Comparison of ENCODE assay signal across 22 mouse cellular contexts in the genomic region with DNA sequence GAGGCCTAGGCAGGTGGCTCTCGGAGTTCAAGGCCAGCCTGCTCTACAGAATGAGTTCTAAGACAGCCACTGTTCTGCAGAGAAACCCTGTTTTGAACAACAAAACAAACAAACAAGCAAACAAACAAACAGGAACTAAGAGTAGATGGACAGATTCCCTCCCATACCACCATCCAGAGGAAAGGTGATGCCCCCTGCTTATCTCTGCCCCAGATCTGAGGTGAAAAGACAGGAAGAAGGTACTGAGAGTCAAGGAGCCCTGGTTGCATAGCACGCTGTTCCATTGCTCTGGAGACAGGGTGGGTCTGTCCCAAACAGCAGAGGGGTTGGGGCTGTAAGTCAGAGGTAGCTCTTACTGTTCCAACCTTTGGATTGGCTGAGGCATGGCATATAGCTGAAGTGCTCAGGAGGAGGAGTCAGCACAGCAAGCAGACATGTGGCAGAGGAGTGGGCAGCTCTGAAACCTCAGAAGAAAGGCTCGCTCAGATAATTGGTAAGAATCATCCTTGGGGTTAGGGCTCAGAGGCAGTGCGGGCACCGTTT. TPM values are rescaled to one million over a fixed set of nuclear protein-coding genes. Genes with fewer than 3 reads are reported as not detected.
DNase-seq lines count a peak whose midpoint lies in the region; ATAC-seq lines count a peak whose summit lies in the region.
"Had no signal": no experiment of that assay in that cellular context is flagged by ENCODE, and none has a peak within 500 bp of the region (broad histone marks: within the 10 kb centered on the region; RNA-seq: fewer than 3 reads in every experiment).

A gene (plus strand): TSS at position 419 of the 543 bp plus-strand sequence.

- 68% methylated on average over 5 of the region's 5 CpGs for WGBS in embryonic facial prominence, embryonic 14.5 days
- WGBS in embryonic facial prominence, embryonic 10.5 days: 83% methylated on average over 5 of the region's 5 CpGs
- 65% methylated on average over 5 of the region's 5 CpGs for WGBS in liver, embryonic 12.5 days (ENCODE audit: insufficient replicate concordance)

- no peak for ATAC-seq in embryonic facial prominence, embryonic 14.5 days (ENCODE audit: low read depth)
- ATAC-seq in liver, embryonic 12.5 days: no peak
- ATAC-seq: forebrain, embryonic 13.5 days; intestine, postnatal 0 days had no signal

- H3K4me2 ChIP-seq in embryonic facial prominence, embryonic 14.5 days (ENCODE audit: low read depth, low read length): no peak within 1 kb of the TSS
- H3K4me2 ChIP-seq in liver, embryonic 12.5 days: no peak within 1 kb of the TSS
- H3K4me2 ChIP-seq: embryonic facial prominence, embryonic 13.5 days; forebrain, embryonic 13.5 days; heart, embryonic 11.5 days; heart, embryonic 15.5 days; hindbrain, embryonic 14.5 days had no signal

- no peaks in the 10 kb centered on the region for H3K4me1 ChIP-seq in embryonic facial prominence, embryonic 14.5 days (ENCODE audit: control insufficient read depth, insufficient read depth, low read length)
- no peaks in the 10 kb centered on the region for H3K4me1 ChIP-seq in embryonic facial prominence, embryonic 10.5 days
- H3K4me1 ChIP-seq in liver, embryonic 12.5 days: no peaks in the 10 kb centered on the region
- H3K4me1 ChIP-seq: embryonic facial prominence, embryonic 13.5 days; forebrain, embryonic 13.5 days; heart, embryonic 15.5 days; hindbrain, embryonic 10.5 days had no signal

- no peaks in the 10 kb centered on the region for H3K36me3 ChIP-seq in embryonic facial prominence, embryonic 14.5 days (ENCODE audit: control insufficient read depth, insufficient read depth, low read length)
- no peaks in the 10 kb centered on the region for H3K36me3 ChIP-seq in embryonic facial prominence, embryonic 10.5 days (replicated peaks)
- no peaks in the 10 kb centered on the region for H3K36me3 ChIP-seq in liver, embryonic 12.5 days
- H3K36me3 ChIP-seq: embryonic facial prominence, embryonic 13.5 days; heart, embryonic 15.5 days; hindbrain, embryonic 10.5 days had no signal

- H3K27ac ChIP-seq in embryonic facial prominence, embryonic 14.5 days (replicated peaks; ENCODE audit: low read depth, low read length): no peak within 1 kb of the TSS
- H3K27ac ChIP-seq in embryonic facial prominence, embryonic 10.5 days (replicated peaks): no peak within 1 kb of the TSS
- H3K27ac ChIP-seq in liver, embryonic 12.5 days: no peak within 1 kb of the TSS
- H3K27ac ChIP-seq: embryonic facial prominence, embryonic 13.5 days; forebrain, embryonic 13.5 days; gastrocnemius, adult 2 months; heart, embryonic 15.5 days; hindbrain, embryonic 10.5 days; hindbrain, embryonic 14.5 days had no signal

- H3K9me3 ChIP-seq in embryonic facial prominence, embryonic 14.5 days (ENCODE audit: control insufficient read depth, low read length): no peaks in the 10 kb centered on the region
- H3K9me3 ChIP-seq in embryonic facial prominence, embryonic 10.5 days: no peaks in the 10 kb centered on the region
- no peaks in the 10 kb centered on the region for H3K9me3 ChIP-seq in liver, embryonic 12.5 days (replicated peaks)
- H3K9me3 ChIP-seq: embryonic facial prominence, embryonic 13.5 days; forebrain, embryonic 13.5 days; heart, embryonic 15.5 days; hindbrain, embryonic 10.5 days had no signal

- no peaks in the 10 kb centered on the region for H3K27me3 ChIP-seq in embryonic facial prominence, embryonic 14.5 days (replicated peaks; ENCODE audit: control insufficient read depth, insufficient read depth, low read length)
- no peaks in the 10 kb centered on the region for H3K27me3 ChIP-seq in embryonic facial prominence, embryonic 10.5 days (replicated peaks; ENCODE audit: low read depth, poor library complexity, severe bottlenecking)
- H3K27me3 ChIP-seq in liver, embryonic 12.5 days (replicated peaks): no peaks in the 10 kb centered on the region
- H3K27me3 ChIP-seq: embryonic facial prominence, embryonic 13.5 days; forebrain, embryonic 13.5 days; heart, embryonic 15.5 days had no signal

- H3K9ac ChIP-seq in embryonic facial prominence, embryonic 14.5 days (ENCODE audit: low read depth, low read length): no peak within 1 kb of the TSS
- no peak within 1 kb of the TSS for H3K9ac ChIP-seq in liver, embryonic 12.5 days
- H3K9ac ChIP-seq: embryonic facial prominence, embryonic 13.5 days; forebrain, embryonic 13.5 days; heart, embryonic 15.5 days; hindbrain, embryonic 14.5 days had no signal

- peak; percentile 11 for DNase-seq in embryonic facial prominence, embryonic 14.5 days (ENCODE audit: low spot score)
- no peak for DNase-seq in embryonic facial prominence, embryonic 10.5 days (ENCODE audit: low spot score)
- no peak for DNase-seq in thymus, postnatal 0 days (ENCODE audit: low spot score)
- no peak for DNase-seq in thymus, postnatal 36 days
- peak; percentile 86 for DNase-seq in induced T-regulatory cell, adult 2 months (ENCODE audit: low read depth)
- DNase-seq in urinary bladder, postnatal 4 days (ENCODE audit: low spot score in 2 of 2): no peak
- DNase-seq: adrenal gland, postnatal 10 days; B cell, adult 2 months; cerebellum, adult 11 months; cerebellum, adult 8-10 months; cerebellum, postnatal 14 days; embryo, embryonic 11 days; gastrocnemius, adult 2 months; gastrocnemius, postnatal 25 days had no signal

- H3K4me3 ChIP-seq in embryonic facial prominence, embryonic 14.5 days (ENCODE audit: low read depth, low read length): no peak within 1 kb of the TSS
- H3K4me3 ChIP-seq in embryonic facial prominence, embryonic 10.5 days: no peak within 1 kb of the TSS
- no peak within 1 kb of the TSS for H3K4me3 ChIP-seq in liver, embryonic 12.5 days
- H3K4me3 ChIP-seq: embryonic facial prominence, embryonic 13.5 days; forebrain, embryonic 13.5 days; gastrocnemius, adult 2 months; heart, embryonic 15.5 days; hindbrain, embryonic 10.5 days had no signal

RNA-seq across cellular contexts. Expression of the gene that starts here (rescaled TPM):
- polyA plus RNA-seq in embryonic facial prominence, embryonic 14.5 days (2014; fragmentation: Nextera tagmentation; extraction: Ambion mirVana): 1.3 and 2.3 TPM in 2 replicates
- not detected in 2 replicates for polyA plus RNA-seq in embryonic facial prominence, embryonic 10.5 days (2016; fragmentation: Nextera tagmentation; extraction: Ambion mirVana)
- 24.3 and 25.0 TPM in 2 replicates for polyA plus RNA-seq in thymus, postnatal 0 days (2015; fragmentation: Nextera tagmentation; extraction: Ambion mirVana)
- polyA plus RNA-seq in liver, embryonic 12.5 days (2016; fragmentation: Nextera tagmentation; extraction: Ambion mirVana): not detected in 2 replicates
- polyA plus RNA-seq: forebrain, embryonic 13.5 days; heart, embryonic 11.5 days; hindbrain, embryonic 10.5 days; hindbrain, embryonic 14.5 days had no signal

Comparison
In these comparisons a context has a peak if more than half of its experiments do, and no peak if none do; other contexts are left out.
1. DNase-seq: peak in embryonic facial prominence, embryonic 14.5 days (single experiment) and induced T-regulatory cell, adult 2 months (single experiment); none in embryonic facial prominence, embryonic 10.5 days (single experiment), thymus, postnatal 0 days (single experiment), thymus, postnatal 36 days (0 of 2) and urinary bladder, postnatal 4 days (0 of 2).